Mouse (Mus musculus): Measurements from ENCODE around the gene Lzic. TPM values are rescaled to one million over a fixed set of nuclear protein-coding genes. Genes with fewer than 3 reads are reported as not detected.

Lzic gene
- polyA plus RNA-seq, 1 experiment from 2014 or later, result 43.9 TPM

- H3K4me3 ChIP-seq (ENCODE audit: low read depth, low read length), result no peak overlapping the region
- no peak overlapping the region for H3K4me2 ChIP-seq
- 94% methylated on average over 14 of the region's 14 CpGs for WGBS (ENCODE audit: insufficient replicate concordance)
- peaks cover 35% of the 10 kb centered on the region for H3K36me3 ChIP-seq (ENCODE audit: control insufficient read depth, insufficient read depth, low read length)
- no peak overlapping the region for H3K27ac ChIP-seq (ENCODE audit: low read depth, low read length)
- H3K4me1 ChIP-seq (ENCODE audit: control insufficient read depth, insufficient read depth, low read length), result peaks cover 8% of the 10 kb centered on the region; the same call in 1 of the 2 replicates
- H3K27me3 ChIP-seq (ENCODE audit: control insufficient read depth, insufficient read depth, low read length), result no peaks in the 10 kb centered on the region
- H3K9me3 ChIP-seq (replicated peaks; ENCODE audit: control insufficient read depth, low read length), result no peaks in the 10 kb centered on the region
- no peak overlapping the region for H3K9ac ChIP-seq (ENCODE audit: low read depth, low read length)
- no peak for ATAC-seq (replicated peaks; ENCODE audit: insufficient number of reproducible peaks, low FRiP score, low TSS enrichment)
Measured at GRCm38 (mm10) chr4:149489415-149490240, 4.6 kb downstream of the Lzic start.

GRCm38 (mm10) chr4:149491151-149491550 lies 6.1 kb downstream of the Lzic start:
- Histone ChIP-seq H3K27ac (ENCODE audit: low read depth, low read length) (no peak overlapping the region), H3K4me2 (no peak overlapping the region), H3K4me3 (ENCODE audit: low read depth, low read length) (no peak overlapping the region), H3K4me1 (ENCODE audit: control insufficient read depth, insufficient read depth, low read length) (peaks cover 6% of the 10 kb centered on the region; the same call in 1 of the 2 replicates), H3K9me3 (replicated peaks; ENCODE audit: control insufficient read depth, low read length) (no peaks in the 10 kb centered on the region), H3K27me3 (ENCODE audit: control insufficient read depth, insufficient read depth, low read length) (no peaks in the 10 kb centered on the region), H3K36me3 (ENCODE audit: control insufficient read depth, insufficient read depth, low read length) (peaks cover 44% of the 10 kb centered on the region), H3K9ac (ENCODE audit: low read depth, low read length) (no peak overlapping the region)
- no peak for ATAC-seq (replicated peaks; ENCODE audit: insufficient number of reproducible peaks, low FRiP score, low TSS enrichment)
- 95% methylated on average over 3 of the region's 3 CpGs for WGBS (ENCODE audit: insufficient replicate concordance)

- ATAC-seq (replicated peaks; ENCODE audit: insufficient number of reproducible peaks, low FRiP score, low TSS enrichment), result no peak
- no peak overlapping the region for H3K27ac ChIP-seq (ENCODE audit: low read depth, low read length)
- H3K9ac ChIP-seq (ENCODE audit: low read depth, low read length), result no peak overlapping the region
- no peaks in the 10 kb centered on the region for H3K9me3 ChIP-seq (replicated peaks; ENCODE audit: control insufficient read depth, low read length)
- H3K4me3 ChIP-seq (ENCODE audit: low read depth, low read length), result no peak overlapping the region
- H3K36me3 ChIP-seq (ENCODE audit: control insufficient read depth, insufficient read depth, low read length), result peaks cover 32% of the 10 kb centered on the region
- WGBS (ENCODE audit: insufficient replicate concordance), result 74% methylated on average over 2 of the region's 2 CpGs
- H3K4me2 ChIP-seq, result no peak overlapping the region
- H3K4me1 ChIP-seq (ENCODE audit: control insufficient read depth, insufficient read depth, low read length), result no peaks in the 10 kb centered on the region
- no peaks in the 10 kb centered on the region for H3K27me3 ChIP-seq (ENCODE audit: control insufficient read depth, insufficient read depth, low read length)
Measured at GRCm38 (mm10) chr4:149496612-149497011, 11.6 kb downstream of the Lzic start.

DNA sequence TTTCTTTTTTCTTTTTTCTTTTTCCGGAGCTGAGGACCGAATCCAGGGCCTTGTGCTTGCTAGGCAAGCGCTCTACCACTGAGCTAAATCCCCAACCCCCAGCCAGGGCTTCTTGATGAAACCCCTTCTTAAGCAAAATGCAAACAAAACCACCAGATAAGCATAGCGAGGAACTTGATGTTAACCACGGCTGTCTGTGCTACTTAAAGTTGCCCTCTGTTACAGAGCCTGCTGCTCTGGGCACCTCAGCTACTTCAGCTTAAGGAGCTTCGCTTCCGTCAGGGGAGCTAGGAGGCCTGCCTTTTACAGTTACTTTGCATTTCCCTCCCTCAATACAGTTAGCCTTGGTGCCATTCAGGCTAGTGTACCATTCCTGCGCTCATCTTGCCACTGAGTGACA lies 13.9 kb downstream of the Lzic start:
- no peaks in the 10 kb centered on the region for H3K4me1 ChIP-seq (ENCODE audit: control insufficient read depth, insufficient read depth, low read length)
- H3K27ac ChIP-seq (ENCODE audit: low read depth, low read length), result no peak overlapping the region
- no peaks in the 10 kb centered on the region for H3K27me3 ChIP-seq (ENCODE audit: control insufficient read depth, insufficient read depth, low read length)
- H3K4me3 ChIP-seq (ENCODE audit: low read depth, low read length), result no peak overlapping the region
- ATAC-seq (replicated peaks; ENCODE audit: insufficient number of reproducible peaks, low FRiP score, low TSS enrichment), result no peak
- H3K36me3 ChIP-seq (ENCODE audit: control insufficient read depth, insufficient read depth, low read length), result peaks cover 24% of the 10 kb centered on the region
- WGBS (ENCODE audit: insufficient replicate concordance), result 79% methylated on average over 8 of the region's 8 CpGs
- no peaks in the 10 kb centered on the region for H3K9me3 ChIP-seq (replicated peaks; ENCODE audit: control insufficient read depth, low read length)
- no peak overlapping the region for H3K4me2 ChIP-seq
- H3K9ac ChIP-seq (ENCODE audit: low read depth, low read length), result no peak overlapping the region

DNA sequence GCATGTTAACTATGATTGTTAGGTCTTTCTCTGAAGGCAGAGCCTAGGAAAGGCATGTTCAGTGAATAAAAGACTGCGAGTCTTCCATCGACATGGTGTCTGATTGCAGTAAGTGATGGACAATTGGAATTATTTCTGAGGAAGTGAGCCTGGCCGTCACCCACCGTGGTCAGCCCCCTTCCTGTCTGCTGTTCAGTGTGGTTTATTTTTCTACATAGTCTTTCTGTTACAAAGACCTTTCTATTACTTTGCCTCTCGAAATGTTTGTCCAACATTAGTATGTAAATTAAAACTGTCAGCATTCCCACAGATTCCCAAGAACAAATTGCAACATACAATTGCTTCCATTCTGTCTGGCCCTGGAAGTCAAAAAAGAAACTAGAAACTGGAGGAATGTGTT lies 14.8 kb downstream of the Lzic start:
- peaks cover 20% of the 10 kb centered on the region for H3K36me3 ChIP-seq (ENCODE audit: control insufficient read depth, insufficient read depth, low read length)
- no peak for ATAC-seq (replicated peaks; ENCODE audit: insufficient number of reproducible peaks, low FRiP score, low TSS enrichment)
- no peak overlapping the region for H3K4me3 ChIP-seq (ENCODE audit: low read depth, low read length)
- H3K27me3 ChIP-seq (ENCODE audit: control insufficient read depth, insufficient read depth, low read length), result no peaks in the 10 kb centered on the region
- H3K27ac ChIP-seq (ENCODE audit: low read depth, low read length), result no peak overlapping the region
- no peaks in the 10 kb centered on the region for H3K4me1 ChIP-seq (ENCODE audit: control insufficient read depth, insufficient read depth, low read length)
- 86% methylated on average over 5 of the region's 5 CpGs for WGBS (ENCODE audit: insufficient replicate concordance)
- no peak overlapping the region for H3K4me2 ChIP-seq
- H3K9ac ChIP-seq (ENCODE audit: low read depth, low read length), result no peak overlapping the region
- no peaks in the 10 kb centered on the region for H3K9me3 ChIP-seq (replicated peaks; ENCODE audit: control insufficient read depth, low read length)

GRCm38 (mm10) chr4:149504363-149504762 lies 19.3 kb downstream of the Lzic start:
- Histone ChIP-seq H3K4me2 (no peak overlapping the region), H3K27ac (ENCODE audit: low read depth, low read length) (no peak overlapping the region), H3K27me3 (ENCODE audit: control insufficient read depth, insufficient read depth, low read length) (no peaks in the 10 kb centered on the region), H3K36me3 (ENCODE audit: control insufficient read depth, insufficient read depth, low read length) (peaks cover 2% of the 10 kb centered on the region; the same call in 1 of the 2 replicates), H3K4me1 (ENCODE audit: control insufficient read depth, insufficient read depth, low read length) (no peaks in the 10 kb centered on the region), H3K9ac (ENCODE audit: low read depth, low read length) (no peak overlapping the region), H3K9me3 (replicated peaks; ENCODE audit: control insufficient read depth, low read length) (no peaks in the 10 kb centered on the region), H3K4me3 (ENCODE audit: low read depth, low read length) (no peak overlapping the region)
- 86% methylated on average over 5 of the region's 5 CpGs for WGBS (ENCODE audit: insufficient replicate concordance)
- ATAC-seq (replicated peaks; ENCODE audit: insufficient number of reproducible peaks, low FRiP score, low TSS enrichment), result no peak

- 33% methylated on average over 3 of the region's 3 CpGs for WGBS (ENCODE audit: insufficient replicate concordance)
- H3K4me1 ChIP-seq (ENCODE audit: control insufficient read depth, insufficient read depth, low read length), result no peaks in the 10 kb centered on the region
- no peak overlapping the region for H3K4me3 ChIP-seq (ENCODE audit: low read depth, low read length)
- H3K27me3 ChIP-seq (ENCODE audit: control insufficient read depth, insufficient read depth, low read length), result no peaks in the 10 kb centered on the region
- no peak overlapping the region for H3K9ac ChIP-seq (ENCODE audit: low read depth, low read length)
- ATAC-seq (replicated peaks; ENCODE audit: insufficient number of reproducible peaks, low FRiP score, low TSS enrichment), result no peak
- H3K9me3 ChIP-seq (replicated peaks; ENCODE audit: control insufficient read depth, low read length), result no peaks in the 10 kb centered on the region
- no peak overlapping the region for H3K27ac ChIP-seq (ENCODE audit: low read depth, low read length)
- H3K4me2 ChIP-seq, result no peak overlapping the region
- H3K36me3 ChIP-seq (ENCODE audit: control insufficient read depth, insufficient read depth, low read length), result no peaks in the 10 kb centered on the region; the same call in 1 of the 2 replicates
Measured at GRCm38 (mm10) chr4:149504858-149505257, 19.8 kb downstream of the Lzic start.

DNA sequence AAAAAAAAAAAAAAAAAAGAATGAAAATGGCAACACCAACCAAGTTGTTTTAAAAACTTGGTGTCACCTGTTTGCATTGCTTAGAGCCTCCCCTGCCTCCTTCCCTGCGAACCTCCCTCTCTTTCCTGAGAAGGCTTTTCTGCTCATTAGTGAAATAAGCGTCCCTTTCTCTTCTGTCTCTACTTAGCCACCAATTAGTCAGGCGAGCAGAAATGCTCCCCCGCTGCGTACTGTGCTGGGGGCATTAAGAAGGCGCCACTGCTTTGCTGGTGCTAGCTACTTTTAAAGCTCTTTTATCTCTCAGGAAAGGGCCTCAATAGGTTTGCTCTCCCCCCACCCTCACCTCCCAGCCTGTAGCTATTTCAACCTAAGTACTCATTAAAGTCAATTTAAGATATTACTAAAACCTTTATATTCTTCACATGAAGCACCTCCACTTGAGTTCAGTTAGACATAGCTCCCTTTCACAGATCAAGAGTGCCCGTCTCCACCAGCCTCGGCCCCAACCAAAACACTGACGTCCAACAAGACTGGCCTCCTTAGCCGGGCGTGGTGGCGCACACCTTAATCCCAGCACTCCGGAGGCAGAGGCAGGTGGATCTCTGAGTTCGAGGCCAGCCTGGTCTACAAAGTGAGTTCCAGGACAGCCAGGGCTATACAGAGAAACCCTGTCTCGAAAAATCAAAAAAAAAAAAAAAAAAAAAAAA lies 20.4 kb downstream of the Lzic start:
- 60% methylated on average over 14 of the region's 15 CpGs for WGBS (ENCODE audit: insufficient replicate concordance)
- Histone ChIP-seq H3K4me2 (no peak overlapping the region), H3K4me3 (ENCODE audit: low read depth, low read length) (no peak overlapping the region), H3K9me3 (replicated peaks; ENCODE audit: control insufficient read depth, low read length) (no peaks in the 10 kb centered on the region), H3K36me3 (ENCODE audit: control insufficient read depth, insufficient read depth, low read length) (no peaks in the 10 kb centered on the region), H3K27me3 (ENCODE audit: control insufficient read depth, insufficient read depth, low read length) (no peaks in the 10 kb centered on the region), H3K4me1 (ENCODE audit: control insufficient read depth, insufficient read depth, low read length) (no peaks in the 10 kb centered on the region), H3K9ac (ENCODE audit: low read depth, low read length) (no peak overlapping the region), H3K27ac (ENCODE audit: low read depth, low read length) (no peak overlapping the region)
- no peak for ATAC-seq (replicated peaks; ENCODE audit: insufficient number of reproducible peaks, low FRiP score, low TSS enrichment)

All from heart, embryonic 11.5 days (tissue).